Mouse (Mus musculus): ENCODE data around the gene Tnks2. TPM values are rescaled to one million over a fixed set of nuclear protein-coding genes. Genes with fewer than 3 reads are reported as not detected.

Gene Tnks2
- polyA plus RNA-seq (2021; fragmentation: Nextera tagmentation): 10.4 and 34.5 TPM in 2 replicates
- long read RNA-seq, experiment 1, full-length matches to known transcripts: 1 of 70 reads
- long read RNA-seq, experiment 1, partial matches to known transcripts: 62 of 70 reads
- long read RNA-seq, experiment 1, other reads (novel, unspliced or antisense): 7 of 70 reads
- long read RNA-seq, experiment 2, partial matches to known transcripts: 33 of 35 reads
- long read RNA-seq, experiment 2, other reads (novel, unspliced or antisense): 2 of 35 reads

DNA sequence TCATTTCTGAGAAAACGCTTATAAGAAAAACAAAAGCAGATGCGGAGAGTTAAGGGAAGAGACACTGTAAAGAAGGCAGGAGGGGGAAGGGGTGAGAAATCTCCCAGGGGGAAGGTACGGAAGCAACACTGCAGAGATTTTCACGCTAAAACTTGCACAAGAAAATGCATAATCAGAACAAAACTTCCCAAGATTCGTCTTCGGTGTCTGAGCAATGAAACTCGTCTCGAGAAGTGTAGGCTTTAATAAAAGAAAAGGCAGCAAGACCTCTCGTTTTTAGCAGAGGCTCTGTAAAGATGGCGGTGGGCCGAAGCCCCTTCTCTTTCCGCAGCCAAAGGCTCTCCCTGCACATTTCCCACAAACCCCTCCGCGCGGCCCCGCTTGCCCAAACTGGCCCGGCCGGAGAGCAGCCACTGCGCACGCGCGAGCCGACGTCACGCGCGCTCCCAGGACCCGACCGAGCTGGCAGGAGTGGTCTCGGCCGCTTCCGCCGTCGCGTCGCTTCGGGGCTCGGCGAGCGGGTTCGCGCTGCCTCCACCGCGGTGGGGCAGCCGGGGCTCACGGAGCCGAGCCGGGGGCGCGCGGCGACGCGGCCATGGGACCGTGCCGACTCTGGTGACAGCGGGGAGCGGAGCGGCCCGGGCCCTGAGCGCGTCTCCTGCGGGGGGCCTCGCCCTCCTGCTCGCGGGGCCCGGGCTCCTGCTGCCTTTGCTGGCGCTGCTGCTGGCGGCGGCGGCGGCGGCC, at the start of gene Tnks2:
TSS of gene Tnks2 (plus strand) at position 445 of the 744 bp plus-strand sequence.

DNA sequence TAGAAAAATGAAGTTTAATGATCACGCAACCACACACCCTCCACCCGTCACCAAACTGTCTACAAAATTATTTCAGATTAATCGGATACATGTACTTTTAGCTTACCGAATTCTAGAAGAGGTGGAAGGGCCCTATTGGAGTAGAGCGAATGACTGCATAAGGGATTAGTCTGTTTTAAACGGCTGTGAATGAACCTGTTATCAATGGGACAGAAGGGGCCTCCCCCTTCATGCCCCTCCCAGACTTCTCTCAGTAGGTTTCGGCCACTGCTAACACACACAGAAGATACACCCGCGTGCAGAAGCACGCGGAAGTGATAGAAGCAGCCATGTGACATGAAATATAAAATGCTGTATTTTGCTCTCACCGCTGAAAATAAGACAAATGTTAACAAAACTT, 85.4 kb downstream of the Tnks2 start, which contains the start of gene Fgfbp3:
TSS of gene Fgfbp3 (minus strand) at position 150 of the 400 bp plus-strand sequence.

DNA sequence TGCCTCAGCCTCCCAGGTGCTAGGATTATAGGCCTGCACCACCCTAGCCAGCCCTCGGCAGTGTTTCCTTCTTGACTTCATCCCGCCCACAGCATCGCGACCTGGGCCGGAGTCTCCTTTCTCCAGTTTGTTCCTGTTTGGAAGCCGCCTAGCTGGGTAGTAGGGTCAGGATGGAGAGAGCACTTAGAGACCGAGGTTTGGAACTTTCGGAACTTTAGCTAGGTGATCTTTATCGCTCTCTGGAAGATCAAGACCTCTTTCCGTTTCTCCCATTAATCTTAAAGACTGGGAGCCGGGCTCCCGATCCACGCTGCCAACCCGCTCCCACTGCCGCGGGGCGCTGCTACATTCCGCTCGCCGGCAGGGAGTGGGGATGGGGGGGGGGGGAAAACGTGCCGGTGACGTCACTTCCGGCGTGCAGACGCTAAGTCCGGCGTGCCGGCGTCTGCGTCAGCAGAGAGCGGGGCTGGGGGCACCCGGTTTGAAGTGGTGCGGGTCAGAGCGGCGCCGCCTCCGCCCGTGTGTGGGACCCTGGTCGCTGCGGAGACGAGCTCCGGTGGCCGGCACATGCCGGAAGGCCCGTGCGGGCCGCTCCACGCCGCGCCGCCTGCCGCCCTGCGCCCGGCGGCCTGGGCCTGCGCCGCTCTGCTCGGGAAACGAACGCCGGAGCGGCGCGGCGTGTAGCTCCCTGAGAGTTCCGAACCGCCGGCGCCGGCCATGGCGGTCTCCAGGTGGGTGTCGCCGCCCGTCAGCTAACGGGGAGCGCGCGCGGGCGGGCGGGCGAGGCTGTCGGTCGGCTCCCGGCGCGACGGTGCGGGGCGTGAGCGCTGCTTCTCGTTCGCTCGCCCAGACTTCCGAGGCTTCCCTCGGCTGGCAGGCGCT, 91.9 kb downstream of the Tnks2 start, which contains the start of gene Btaf1:
TSS of gene Btaf1 (plus strand) at position 409 of the 882 bp plus-strand sequence.

Other genes starting within 250 kb of the Tnks2 start
- gene Ppp1r3c, start 97.6 kb upstream of the Tnks2 start, polyA plus RNA-seq (2021; fragmentation: Nextera tagmentation): 14.7 and 23.8 TPM in 2 replicates
- gene Fgfbp3, start 85.4 kb downstream of the Tnks2 start, polyA plus RNA-seq (2021; fragmentation: Nextera tagmentation): 4.9 and 8.5 TPM in 2 replicates
- gene Btaf1, start 91.8 kb downstream of the Tnks2 start, polyA plus RNA-seq (2021; fragmentation: Nextera tagmentation): 1.8 and 2.5 TPM in 2 replicates